Mouse (Mus musculus): ENCODE results near the gene Olfr63. TPM values are rescaled to one million over a fixed set of nuclear protein-coding genes. Genes with fewer than 3 reads are reported as not detected.

The Olfr63 gene
- polyA plus RNA-seq (2012; rRNA removed; ENCODE audit: low replicate concordance) = not detected in 2 replicates

DNA sequence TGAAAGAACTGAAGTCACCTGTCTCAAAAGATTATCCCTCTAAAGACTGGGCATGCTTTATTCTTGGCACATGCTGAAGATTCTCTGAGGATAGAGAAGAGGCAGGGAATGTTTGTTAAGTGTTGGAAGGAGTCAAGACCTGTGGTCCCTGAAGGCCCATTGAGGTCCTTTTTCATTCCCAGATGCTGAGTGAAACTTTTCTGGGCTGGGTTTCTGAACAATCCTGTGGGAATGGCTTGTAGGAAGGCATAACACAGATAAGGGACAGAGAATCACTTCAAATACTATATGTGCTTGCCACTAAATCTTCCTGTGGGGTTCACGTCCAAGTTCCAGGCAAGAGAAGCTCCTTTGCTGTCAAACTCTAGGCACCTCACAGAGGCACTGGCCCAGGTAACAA, at the start of gene Olfr63:
TSS of gene Olfr63 (plus strand) at position 301 of the 400 bp plus-strand sequence.

DNA sequence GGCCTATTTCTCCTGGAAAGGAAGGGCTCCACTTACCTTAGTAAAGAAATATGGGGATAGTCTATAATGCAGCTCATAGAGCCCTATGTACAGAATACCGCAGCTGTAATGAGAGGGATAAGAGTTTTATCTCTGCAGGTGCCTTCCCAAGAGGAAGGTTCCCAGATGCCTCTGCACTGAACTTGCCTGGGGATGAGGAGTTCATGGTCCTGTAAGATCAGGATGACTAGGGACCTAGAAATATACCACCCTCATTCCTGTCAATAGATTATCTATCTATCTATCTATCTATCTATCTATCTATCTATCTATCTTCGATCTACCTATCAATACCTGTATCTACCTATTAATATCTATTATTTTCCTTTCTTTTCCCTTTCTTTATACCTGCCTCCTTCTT, 42.9 kb upstream of the Olfr63 start, which contains the start of gene Olfr1564:
TSS of gene Olfr1564 (minus strand) at position 101 of the 400 bp plus-strand sequence.

DNA sequence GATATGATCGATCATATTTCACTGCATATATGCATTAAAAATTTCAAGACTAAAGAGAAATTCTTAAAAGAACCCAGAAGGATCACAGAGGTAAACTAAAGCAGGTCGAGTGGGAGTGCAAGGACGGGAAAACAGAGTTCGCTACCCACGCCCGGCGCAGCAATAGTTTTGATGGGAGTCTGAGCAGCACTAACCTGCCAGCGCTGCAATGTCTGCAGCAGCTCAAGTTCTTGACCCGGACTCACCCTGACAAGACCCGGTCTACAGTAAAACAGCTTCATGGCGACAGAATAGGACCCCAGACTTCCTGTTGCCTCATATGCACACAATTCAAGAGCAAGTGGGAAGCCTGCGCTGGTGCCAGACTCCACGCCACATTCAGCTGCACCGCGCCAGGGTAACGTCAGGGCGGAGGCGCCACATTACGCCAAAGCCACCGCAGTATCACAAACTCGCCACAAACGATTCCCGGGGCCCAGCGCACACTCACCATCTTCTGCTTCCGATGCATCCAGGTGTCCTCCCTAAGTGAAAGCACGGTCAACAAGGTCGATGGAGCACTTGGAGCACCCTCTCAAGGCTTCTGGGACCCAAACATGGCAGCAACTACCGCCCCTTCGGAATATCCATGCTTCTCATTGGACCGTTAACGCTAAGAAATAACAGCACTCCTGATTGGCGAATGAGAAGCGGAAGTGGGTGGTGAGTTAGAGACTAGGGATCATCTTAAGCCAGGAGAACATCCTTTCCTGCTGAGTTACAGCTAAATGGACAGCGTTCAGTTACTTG, 9.8 kb upstream of the Olfr63 start, which contains the start of gene Zfp955a:
TSS of gene Zfp955a (minus strand) at position 616 of the 789 bp plus-strand sequence.

DNA sequence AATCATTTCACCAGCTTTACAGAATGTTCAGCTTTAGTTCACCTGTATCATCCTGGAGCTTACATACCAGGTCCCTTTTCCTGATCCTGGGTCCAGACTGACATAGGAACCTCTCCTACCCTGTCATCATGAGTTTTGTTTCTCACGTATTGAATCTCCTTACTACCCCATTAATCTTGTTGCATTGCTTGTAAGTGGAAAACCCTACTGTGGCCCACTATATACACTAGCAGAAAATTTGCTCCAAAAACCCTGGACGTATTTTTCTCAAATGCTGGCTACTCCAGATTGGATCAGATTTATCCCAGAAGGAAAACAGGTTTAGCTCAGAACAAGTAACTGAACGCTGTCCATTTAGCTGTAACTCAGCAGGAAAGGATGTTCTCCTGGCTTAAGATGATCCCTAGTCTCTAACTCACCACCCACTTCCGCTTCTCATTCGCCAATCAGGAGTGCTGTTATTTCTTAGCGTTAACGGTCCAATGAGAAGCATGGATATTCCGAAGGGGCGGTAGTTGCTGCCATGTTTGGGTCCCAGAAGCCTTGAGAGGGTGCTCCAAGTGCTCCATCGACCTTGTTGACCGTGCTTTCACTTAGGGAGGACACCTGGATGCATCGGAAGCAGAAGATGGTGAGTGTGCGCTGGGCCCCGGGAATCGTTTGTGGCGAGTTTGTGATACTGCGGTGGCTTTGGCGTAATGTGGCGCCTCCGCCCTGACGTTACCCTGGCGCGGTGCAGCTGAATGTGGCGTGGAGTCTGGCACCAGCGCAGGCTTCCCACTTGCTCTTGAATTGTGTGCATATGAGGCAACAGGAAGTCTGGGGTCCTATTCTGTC, 24.8 kb downstream of the Olfr63 start, which contains the start of gene Zfp955b:
TSS of gene Zfp955b (plus strand) at position 506 of the 837 bp plus-strand sequence.

Other genes with a start within 250 kb of the Olfr63 start
- 0.27 and 0.80 TPM in 2 replicates for gene Zfp763, start 231.3 kb upstream of the Olfr63 start, polyA plus RNA-seq (2012; rRNA removed; ENCODE audit: low replicate concordance)
- gene 4921501E09Rik, start 196.6 kb upstream of the Olfr63 start, polyA plus RNA-seq (2012; rRNA removed; ENCODE audit: low replicate concordance) = not detected in 2 replicates
- 1.1 and 1.9 TPM in 2 replicates for gene Zfp563, start 175.4 kb upstream of the Olfr63 start, polyA plus RNA-seq (2012; rRNA removed; ENCODE audit: low replicate concordance)
- gene Morc2b, start 125.0 kb upstream of the Olfr63 start, polyA plus RNA-seq (2012; rRNA removed; ENCODE audit: low replicate concordance) = 0.03 TPM in 1 of 2 replicates, not detected in the other
- gene Olfr55, start 96.2 kb upstream of the Olfr63 start, polyA plus RNA-seq (2012; rRNA removed; ENCODE audit: low replicate concordance) = not detected in 2 replicates
- not detected in 2 replicates for gene Olfr239, start 73.4 kb upstream of the Olfr63 start, polyA plus RNA-seq (2012; rRNA removed; ENCODE audit: low replicate concordance)
- gene Olfr1564, start 43.0 kb upstream of the Olfr63 start, polyA plus RNA-seq (2012; rRNA removed; ENCODE audit: low replicate concordance) = 0.29 TPM in 1 of 2 replicates, not detected in the other
- 0.61 and 1.7 TPM in 2 replicates for gene Zfp955a, start 9.5 kb upstream of the Olfr63 start, polyA plus RNA-seq (2012; rRNA removed; ENCODE audit: low replicate concordance)
- 1.2 and 2.5 TPM in 2 replicates for gene Zfp955b, start 24.9 kb downstream of the Olfr63 start, polyA plus RNA-seq (2012; rRNA removed; ENCODE audit: low replicate concordance)
- 0.70 and 1.8 TPM in 2 replicates for gene Zfp81, start 94.2 kb downstream of the Olfr63 start, polyA plus RNA-seq (2012; rRNA removed; ENCODE audit: low replicate concordance)
- gene Zfp101, start 130.0 kb downstream of the Olfr63 start, polyA plus RNA-seq (2012; rRNA removed; ENCODE audit: low replicate concordance) = 0.91 and 2.8 TPM in 2 replicates
- gene Actl9, start 168.2 kb downstream of the Olfr63 start, polyA plus RNA-seq (2012; rRNA removed; ENCODE audit: low replicate concordance) = 0.27 and 0.34 TPM in 2 replicates